Mouse (Mus musculus) forebrain, embryonic 14.5 days (tissue): ENCODE results near the gene Dpp10. TPM values are rescaled to one million over a fixed set of nuclear protein-coding genes. Genes with fewer than 3 reads are reported as not detected.

Experiments
- ATAC-seq: fragments of 200-750 bp; cut with Nextera tagmentation; 2 replicates; pipeline ENCODE4 v1.8.0; 2017; ENCODE audit warnings: mild to moderate bottlenecking, moderate library complexity
- DNase-seq: peaks from one replicate; pipeline ENCODE4 v3.0.0-alpha.2; 2015; ENCODE audit warnings: low spot score
- H3K27ac ChIP-seq: fragments of 300-500 bp; sonication (generic); 2 replicates; pipeline ENCODE4 v1.5.1; 2014; ENCODE audit warnings: low read depth, mild to moderate bottlenecking, control low read depth, low read length, moderate library complexity
- H3K27me3 ChIP-seq: fragments of 300-500 bp; sonication (generic); replicated peaks from 2 replicates; pipeline ENCODE4 v1.6.1; 2014; ENCODE audit warnings: low read length, control low read depth, mixed read lengths; ENCODE audit not compliant: control insufficient read depth, insufficient read depth
- H3K36me3 ChIP-seq: fragments of 300-500 bp; sonication (generic); 2 replicates; pipeline ENCODE4 v1.6.1; 2014; ENCODE audit warnings: low read length, control low read depth; ENCODE audit not compliant: control insufficient read depth, insufficient read depth
- H3K4me1 ChIP-seq: fragments of 300-500 bp; sonication (generic); 2 replicates; pipeline ENCODE4 v1.6.1; 2014; ENCODE audit warnings: antibody characterized with exemption, low read length, control low read depth; ENCODE audit not compliant: control insufficient read depth, insufficient read depth
- H3K4me2 ChIP-seq: fragments of 300-500 bp; sonication (generic); 2 replicates; pipeline ENCODE4 v1.6.1; 2014; ENCODE audit warnings: mild to moderate bottlenecking, control low read depth, low read length
- H3K4me3 ChIP-seq: fragments of 300-500 bp; sonication (generic); 2 replicates; pipeline ENCODE4 v1.5.1; 2014; ENCODE audit warnings: low read depth, low read length, control low read depth
- H3K9ac ChIP-seq: fragments of 300-500 bp; sonication (generic); 2 replicates; pipeline ENCODE4 v1.6.1; 2014; ENCODE audit warnings: mild to moderate bottlenecking, low read length, control low read depth, moderate library complexity
- H3K9me3 ChIP-seq: fragments of 300-500 bp; sonication (generic); replicated peaks from 2 replicates; pipeline ENCODE4 v1.6.1; 2016; ENCODE audit warnings: low read length, control low read depth, mixed read lengths; ENCODE audit not compliant: control insufficient read depth
- WGBS: fragments of 180-500 bp; shearing (Covaris S2); extraction: QIAGEN DNeasy Blood & Tissue Kit; methylation state at CpG from one replicate; pipeline ENCODE4 v1.1.7; 2014; 5-methylcytosine and 5-hydroxymethylcytosine counted together
- polyA plus RNA-seq: library from polyadenylated mRNA; unstranded; fragments of >200 nt; fragmentation: Nextera tagmentation; extraction: Ambion mirVana; gene quantifications from 2 replicates; pipeline ENCODE4 v1.2.1, GENCODE M21; 2014

Gene Dpp10
- polyA plus RNA-seq, 1 experiment from 2014 or later, result 6.5 TPM

GRCm38 (mm10) chr1:123928003-123928370 is 117.4 kb downstream of the Dpp10 start:
- H3K9me3 ChIP-seq, result no peaks in the 10 kb centered on the region
- WGBS, result 76% methylated on average over 3 of the region's 3 CpGs
- DNase-seq, result no peak

DNA sequence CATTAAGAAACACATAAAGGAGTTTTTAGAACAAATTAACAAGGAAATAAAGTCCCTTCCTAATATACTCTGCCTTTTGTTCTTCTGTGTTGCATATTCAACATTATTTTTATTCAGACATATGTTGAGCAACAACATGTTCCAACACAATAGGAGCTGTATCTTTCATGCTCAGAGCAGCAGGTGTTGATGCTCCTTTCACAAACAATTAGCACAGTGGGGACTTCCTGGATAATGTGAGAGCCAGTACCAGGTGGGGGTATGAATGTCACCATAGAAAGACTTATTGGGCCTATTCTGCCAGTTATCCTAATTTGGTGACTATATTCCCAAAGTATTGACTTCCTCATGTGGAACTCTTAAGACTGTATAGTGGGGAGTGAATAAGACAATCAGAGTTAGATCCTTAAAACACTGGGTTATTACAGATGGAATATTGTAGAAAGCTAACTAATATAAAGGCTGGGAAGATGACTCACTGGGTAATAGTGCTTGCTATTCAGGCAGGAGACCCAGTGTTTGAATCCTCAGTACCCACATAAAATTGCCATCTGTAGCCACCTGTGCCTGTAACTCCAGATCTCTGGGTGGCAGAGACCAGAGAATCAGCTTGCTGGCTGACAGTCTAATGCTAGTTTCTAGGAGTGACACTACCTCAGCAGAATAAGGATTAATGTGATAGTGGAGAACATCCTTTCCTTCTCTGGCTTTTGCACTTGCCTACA is 117.9 kb downstream of the Dpp10 start:
- Histone ChIP-seq H3K4me3 (no peak overlapping the region), H3K27me3 (no peaks in the 10 kb centered on the region), H3K9ac (no peak overlapping the region), H3K27ac (no peak overlapping the region), H3K4me1 (no peaks in the 10 kb centered on the region), H3K36me3 (no peaks in the 10 kb centered on the region), H3K4me2 (no peak overlapping the region), H3K9me3 (no peaks in the 10 kb centered on the region)
- DNase-seq (no peak), ATAC-seq (no peak)

More at GRCm38 (mm10) chr1:123928003-123928370, 117.4 kb downstream of the Dpp10 start:
- Histone ChIP-seq H3K4me2 (no peak overlapping the region), H3K27me3 (no peaks in the 10 kb centered on the region), H3K36me3 (no peaks in the 10 kb centered on the region), H3K4me1 (no peaks in the 10 kb centered on the region), H3K4me3 (no peak overlapping the region), H3K27ac (no peak overlapping the region), H3K9ac (no peak overlapping the region)
- ATAC-seq, result no peak

DNA sequence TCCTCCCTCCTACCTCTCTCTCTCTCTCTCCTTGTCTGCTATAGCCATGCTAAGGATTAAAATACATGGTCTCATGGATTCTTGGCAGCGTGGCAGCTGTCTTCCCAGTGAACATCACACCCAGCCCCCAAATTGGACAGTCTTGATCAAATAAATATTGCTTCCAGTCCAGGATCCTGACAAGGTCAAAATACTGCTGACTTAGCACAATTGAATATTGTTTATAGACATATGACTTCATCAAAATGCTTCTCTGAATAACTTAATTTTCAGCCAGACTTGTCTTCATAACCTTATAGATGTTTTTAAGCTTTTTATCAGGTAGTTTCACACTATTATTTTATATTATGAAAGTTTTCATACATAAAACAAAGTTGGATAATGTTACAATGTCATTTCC is 120.5 kb downstream of the Dpp10 start:
- ATAC-seq (no peak), DNase-seq (no peak)
- Histone ChIP-seq H3K9me3 (no peaks in the 10 kb centered on the region), H3K4me3 (no peak overlapping the region), H3K4me1 (no peaks in the 10 kb centered on the region), H3K36me3 (no peaks in the 10 kb centered on the region), H3K27me3 (no peaks in the 10 kb centered on the region), H3K4me2 (no peak overlapping the region), H3K27ac (no peak overlapping the region), H3K9ac (no peak overlapping the region)
- 81% methylated on average over 1 of the region's 1 CpGs for WGBS

GRCm38 (mm10) chr1:123923907-123924306 is 121.5 kb downstream of the Dpp10 start:
- no peaks in the 10 kb centered on the region for H3K36me3 ChIP-seq
- WGBS, result 86% methylated on average over 2 of the region's 2 CpGs
- H3K9me3 ChIP-seq, result no peaks in the 10 kb centered on the region
- no peaks in the 10 kb centered on the region for H3K27me3 ChIP-seq
- no peak for ATAC-seq
- no peak overlapping the region for H3K4me3 ChIP-seq
- H3K9ac ChIP-seq, result no peak overlapping the region
- no peak overlapping the region for H3K4me2 ChIP-seq
- no peaks in the 10 kb centered on the region for H3K4me1 ChIP-seq
- no peak for DNase-seq
- no peak overlapping the region for H3K27ac ChIP-seq

- H3K4me1 ChIP-seq, result no peaks in the 10 kb centered on the region
- H3K36me3 ChIP-seq, result no peaks in the 10 kb centered on the region
- WGBS, result 92% methylated on average over 1 of the region's 1 CpGs
- no peak overlapping the region for H3K4me3 ChIP-seq
- H3K9ac ChIP-seq, result no peak overlapping the region
- DNase-seq, result no peak
- H3K4me2 ChIP-seq, result no peak overlapping the region
- H3K9me3 ChIP-seq, result no peaks in the 10 kb centered on the region
- no peak for ATAC-seq
- no peak overlapping the region for H3K27ac ChIP-seq
- no peaks in the 10 kb centered on the region for H3K27me3 ChIP-seq
Observed at GRCm38 (mm10) chr1:123919606-123920005, 125.8 kb downstream of the Dpp10 start.

- H3K4me2 ChIP-seq, result no peak overlapping the region
- no peaks in the 10 kb centered on the region for H3K9me3 ChIP-seq
- H3K27ac ChIP-seq, result no peak overlapping the region
- H3K9ac ChIP-seq, result no peak overlapping the region
- H3K27me3 ChIP-seq, result no peaks in the 10 kb centered on the region
- WGBS, result 76% methylated on average over 5 of the region's 5 CpGs
- no peaks in the 10 kb centered on the region for H3K36me3 ChIP-seq
- H3K4me1 ChIP-seq, result no peaks in the 10 kb centered on the region
- ATAC-seq (peak; percentile 82; the same call in 1 of the 2 replicates), DNase-seq (peak; percentile 78)
- no peak overlapping the region for H3K4me3 ChIP-seq
Observed at GRCm38 (mm10) chr1:123902628-123903027, 142.7 kb downstream of the Dpp10 start.

GRCm38 (mm10) chr1:123901218-123901617 is 144.1 kb downstream of the Dpp10 start:
- WGBS, result 79% methylated on average over 4 of the region's 4 CpGs
- DNase-seq, result no peak

GRCm38 (mm10) chr1:123887243-123887642 is 158.1 kb downstream of the Dpp10 start:
- no peak overlapping the region for H3K4me3 ChIP-seq
- H3K36me3 ChIP-seq, result no peaks in the 10 kb centered on the region
- H3K27me3 ChIP-seq, result no peaks in the 10 kb centered on the region
- H3K4me2 ChIP-seq, result no peak overlapping the region
- 53% methylated on average over 1 of the region's 1 CpGs for WGBS
- no peaks in the 10 kb centered on the region for H3K4me1 ChIP-seq
- no peak overlapping the region for H3K27ac ChIP-seq
- H3K9me3 ChIP-seq, result no peaks in the 10 kb centered on the region
- DNase-seq (no peak), ATAC-seq (no peak)
- no peak overlapping the region for H3K9ac ChIP-seq

More at GRCm38 (mm10) chr1:123901218-123901617, 144.1 kb downstream of the Dpp10 start:
- Histone ChIP-seq H3K27ac (no peak overlapping the region), H3K27me3 (no peaks in the 10 kb centered on the region), H3K9me3 (no peaks in the 10 kb centered on the region), H3K4me1 (no peaks in the 10 kb centered on the region), H3K4me2 (no peak overlapping the region), H3K9ac (no peak overlapping the region), H3K4me3 (no peak overlapping the region), H3K36me3 (no peaks in the 10 kb centered on the region)
- ATAC-seq, result no peak

DNA sequence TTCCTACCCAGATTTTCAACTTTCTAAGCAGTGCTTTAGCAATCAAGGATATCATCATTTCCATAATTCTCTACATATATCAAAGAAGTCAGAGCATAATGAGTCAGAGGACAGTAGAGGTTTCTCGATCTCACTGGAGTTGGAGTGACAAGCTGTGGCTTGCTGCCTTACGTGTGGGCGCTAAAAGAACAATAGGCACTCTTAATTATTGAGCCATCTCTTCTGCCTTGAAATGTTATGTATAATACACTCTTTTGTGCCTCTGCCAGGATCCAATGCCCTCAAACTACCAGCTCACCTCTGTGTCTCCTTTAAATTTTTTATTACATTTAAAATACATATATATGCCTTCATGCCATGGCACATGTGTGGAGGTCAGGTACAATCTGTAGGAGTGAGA is 198.5 kb downstream of the Dpp10 start:
- 74% methylated on average over 3 of the region's 3 CpGs for WGBS
- ATAC-seq (no peak), DNase-seq (no peak)
- H3K9ac ChIP-seq, result no peak overlapping the region
- no peaks in the 10 kb centered on the region for H3K36me3 ChIP-seq
- no peaks in the 10 kb centered on the region for H3K4me1 ChIP-seq
- no peaks in the 10 kb centered on the region for H3K27me3 ChIP-seq
- H3K27ac ChIP-seq, result no peak overlapping the region
- H3K4me3 ChIP-seq, result no peak overlapping the region
- no peaks in the 10 kb centered on the region for H3K9me3 ChIP-seq
- no peak overlapping the region for H3K4me2 ChIP-seq
